Mouse (Mus musculus) midbrain, postnatal 0 days (tissue): Measurements from ENCODE around the gene Noct. TPM values are rescaled to one million over a fixed set of nuclear protein-coding genes. Genes with fewer than 3 reads are reported as not detected.

Experiments used
- ATAC-seq: fragments of 200-750 bp; cut with Nextera tagmentation; 2 replicates; pipeline ENCODE4 v1.8.0; 2017; ENCODE audit warnings: moderate number of reproducible peaks, mild to moderate bottlenecking, moderate TSS enrichment, moderate library complexity; ENCODE audit not compliant: low FRiP score
- DNase-seq: peaks from one replicate; pipeline ENCODE4 v3.0.0-alpha.2; 2015; ENCODE audit warnings: low spot score
- H3K27ac ChIP-seq: fragments of 300-500 bp; sonication (generic); 2 replicates; pipeline ENCODE4 v1.5.1; 2014; ENCODE audit warnings: low read depth, mild to moderate bottlenecking, low read length, mixed read lengths
- H3K27me3 ChIP-seq: fragments of 300-500 bp; sonication (generic); 2 replicates; pipeline ENCODE4 v1.6.1; 2014; ENCODE audit warnings: low read length, control low read depth, mixed read lengths; ENCODE audit not compliant: insufficient read depth
- H3K36me3 ChIP-seq: fragments of 300-500 bp; sonication (generic); 2 replicates; pipeline ENCODE4 v1.6.1; 2014; ENCODE audit warnings: low read length, control low read depth, mixed read lengths; ENCODE audit not compliant: insufficient read depth
- H3K4me1 ChIP-seq: fragments of 300-500 bp; sonication (generic); 2 replicates; pipeline ENCODE4 v1.6.1; 2014; ENCODE audit warnings: mild to moderate bottlenecking, control low read depth, antibody characterized with exemption, low read length, mixed read lengths; ENCODE audit not compliant: insufficient read depth
- H3K4me2 ChIP-seq: fragments of 300-500 bp; sonication (generic); 2 replicates; pipeline ENCODE4 v1.6.1; 2014; ENCODE audit warnings: low read depth, mild to moderate bottlenecking, low read length, mixed read lengths; ENCODE audit not compliant: poor library complexity, severe bottlenecking
- H3K4me3 ChIP-seq: fragments of 300-500 bp; sonication (generic); 2 replicates; pipeline ENCODE4 v1.5.1; 2014; ENCODE audit warnings: low read depth, mild to moderate bottlenecking, low read length, moderate library complexity
- H3K9ac ChIP-seq: fragments of 300-500 bp; sonication (generic); replicated peaks from 2 replicates; pipeline ENCODE4 v1.6.1; 2014; ENCODE audit warnings: mild to moderate bottlenecking, low read length, moderate library complexity, mixed read lengths; ENCODE audit not compliant: poor library complexity, severe bottlenecking
- H3K9me3 ChIP-seq: fragments of 300-500 bp; sonication (generic); 2 replicates; pipeline ENCODE4 v1.6.1; 2016; ENCODE audit warnings: low read length, control low read depth
- CTCF ChIP-seq: IDR thresholded peaks from 2 replicates; pipeline ENCODE4 v1.5.1; 2016; ENCODE audit warnings: antibody characterized with exemption, mild to moderate bottlenecking
- WGBS: fragments of 180-500 bp; shearing (Covaris S2); extraction: QIAGEN DNeasy Blood & Tissue Kit; methylation state at CpG from one replicate; pipeline ENCODE4 v1.1.7; 2014; 5-methylcytosine and 5-hydroxymethylcytosine counted together
- polyA plus RNA-seq: library from polyadenylated mRNA; unstranded; fragments of >200 nt; fragmentation: Nextera tagmentation; extraction: Ambion mirVana; gene quantifications from 2 replicates; pipeline ENCODE4 v1.2.1, GENCODE M21; 2015
- total RNA-seq: library from RNA; depleted of rRNA; stranded (reverse); fragments of >200 nt; gene quantifications from 2 replicates; pipeline ENCODE4 v1.2.3, GENCODE M21; 2014

Gene Noct
- total and polyA plus RNA-seq, 2 experiments from 2014 or later = 36.7 to 50.0 TPM

- H3K9me3 ChIP-seq = no peaks in the 10 kb centered on the region
- WGBS = 76% methylated on average over 10 of the region's 10 CpGs
- no peak overlapping the region for H3K9ac ChIP-seq
- H3K27me3 ChIP-seq = no peaks in the 10 kb centered on the region
- no peak overlapping the region for H3K4me3 ChIP-seq
- no peaks in the 10 kb centered on the region for H3K36me3 ChIP-seq
- no peak overlapping the region for H3K4me2 ChIP-seq
- H3K27ac ChIP-seq = no peak overlapping the region
- ATAC-seq (no peak), DNase-seq (no peak)
- no peaks in the 10 kb centered on the region for H3K4me1 ChIP-seq
- TF ChIP-seq CTCF = no peak
Measured at GRCm38 (mm10) chr3:51184715-51185114, 39.5 kb upstream of the Noct start.

GRCm38 (mm10) chr3:51185406-51185805 is 38.8 kb upstream of the Noct start:
- Histone ChIP-seq H3K4me3 (no peak overlapping the region), H3K27ac (no peak overlapping the region), H3K36me3 (no peaks in the 10 kb centered on the region), H3K9me3 (no peaks in the 10 kb centered on the region), H3K4me2 (no peak overlapping the region), H3K27me3 (no peaks in the 10 kb centered on the region), H3K9ac (no peak overlapping the region), H3K4me1 (no peaks in the 10 kb centered on the region)
- DNase-seq = no peak
- WGBS = 87% methylated on average over 7 of the region's 7 CpGs
- no peak for ATAC-seq
- TF ChIP-seq CTCF = no peak

DNA sequence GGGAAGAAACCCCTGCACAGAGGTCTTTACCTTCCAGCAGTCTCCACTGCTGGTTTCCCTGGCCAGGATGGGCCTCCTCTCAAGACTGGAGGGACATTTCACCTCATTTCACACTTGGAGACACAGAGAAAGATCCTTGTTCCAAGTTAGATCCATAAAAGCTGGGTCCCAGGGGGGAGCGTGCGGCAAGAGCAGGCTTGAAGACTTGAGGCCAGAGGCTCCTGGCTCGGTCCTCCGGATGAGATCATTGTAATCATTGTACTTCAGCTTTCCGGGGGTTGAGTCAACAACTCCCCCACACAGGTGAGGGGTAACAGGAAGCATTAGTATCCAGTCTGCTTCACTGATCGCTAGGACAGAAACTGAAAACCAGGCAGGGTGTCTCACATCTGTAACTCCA is 30.2 kb upstream of the Noct start:
- WGBS = 84% methylated on average over 6 of the region's 6 CpGs
- Histone ChIP-seq H3K36me3 (no peaks in the 10 kb centered on the region), H3K4me3 (no peak overlapping the region), H3K9ac (no peak overlapping the region), H3K27ac (no peak overlapping the region), H3K9me3 (no peaks in the 10 kb centered on the region), H3K27me3 (no peaks in the 10 kb centered on the region), H3K4me2 (no peak overlapping the region), H3K4me1 (no peaks in the 10 kb centered on the region)
- DNase-seq (no peak), ATAC-seq (no peak)
- no peak for TF ChIP-seq CTCF

DNA sequence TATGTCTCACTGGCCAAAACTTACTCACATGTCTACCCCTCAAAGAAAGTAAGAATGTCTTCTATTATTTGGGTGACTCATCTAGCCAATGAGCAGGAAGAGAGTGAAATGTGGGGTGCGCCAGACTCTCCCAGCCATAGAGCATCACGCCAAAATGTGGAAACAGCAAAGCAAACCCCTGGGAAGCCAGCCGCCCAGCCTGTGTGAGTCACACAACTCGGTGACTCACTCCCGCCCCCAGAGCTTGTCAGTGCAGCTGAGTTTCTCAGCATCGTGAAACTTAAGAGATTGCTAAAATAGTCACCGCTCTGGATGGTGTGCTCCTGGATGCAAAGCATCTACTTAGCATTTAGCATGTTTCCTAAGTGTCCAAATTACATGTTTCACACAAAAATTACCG is 28.9 kb upstream of the Noct start:
- no peak for TF ChIP-seq CTCF
- Histone ChIP-seq H3K4me3 (no peak overlapping the region), H3K27ac (no peak overlapping the region), H3K4me2 (0 out of 2 replicates have a peak overlapping the region, but pooled peaks have one; percentile 22), H3K36me3 (no peaks in the 10 kb centered on the region), H3K9me3 (no peaks in the 10 kb centered on the region), H3K27me3 (no peaks in the 10 kb centered on the region), H3K4me1 (no peaks in the 10 kb centered on the region), H3K9ac (no peak overlapping the region)
- ATAC-seq (0 out of 2 replicates have a peak, but pooled peaks have one; percentile 47), DNase-seq (no peak)
- 56% methylated on average over 8 of the region's 8 CpGs for WGBS

- no peak for DNase-seq
- no peak for TF ChIP-seq CTCF
Measured at GRCm38 (mm10) chr3:51195736-51196135, 28.5 kb upstream of the Noct start.

GRCm38 (mm10) chr3:51196724-51197111 is 27.5 kb upstream of the Noct start:
- Histone ChIP-seq H3K4me2 (no peak overlapping the region), H3K27me3 (no peaks in the 10 kb centered on the region), H3K9me3 (no peaks in the 10 kb centered on the region), H3K27ac (no peak overlapping the region), H3K4me1 (no peaks in the 10 kb centered on the region), H3K36me3 (no peaks in the 10 kb centered on the region), H3K4me3 (no peak overlapping the region), H3K9ac (no peak overlapping the region)
- DNase-seq (no peak), ATAC-seq (no peak)
- WGBS = 83% methylated on average over 3 of the region's 3 CpGs
- TF ChIP-seq CTCF = no peak

More at GRCm38 (mm10) chr3:51195736-51196135, 28.5 kb upstream of the Noct start:
- ATAC-seq = peak; percentile 54; the same call in 1 of the 2 replicates
- H3K9me3 ChIP-seq = no peaks in the 10 kb centered on the region
- no peak overlapping the region for H3K4me3 ChIP-seq
- H3K27me3 ChIP-seq = no peaks in the 10 kb centered on the region
- H3K27ac ChIP-seq = no peak overlapping the region
- H3K36me3 ChIP-seq = no peaks in the 10 kb centered on the region
- H3K9ac ChIP-seq = no peak overlapping the region
- H3K4me2 ChIP-seq = 0 out of 2 replicates have a peak overlapping the region, but pooled peaks have one; percentile 22
- no peaks in the 10 kb centered on the region for H3K4me1 ChIP-seq
- 38% methylated on average over 8 of the region's 8 CpGs for WGBS
